Mouse (Mus musculus) midbrain, embryonic 11.5 days (tissue): ENCODE measurements at regions not wholly inside any gene's neighbourhood (a gene's known extent, or its start where the extent isn't known, plus 50 kb on each side); places are given as distances from the start of the nearest gene placed in this dataset.

Experiments used
- ATAC-seq: fragments of 200-750 bp; cut with Nextera tagmentation; 2 replicates; pipeline ENCODE4 v1.8.0; 2017; ENCODE audit warnings: moderate TSS enrichment, moderate library complexity; ENCODE audit not compliant: low FRiP score
- DNase-seq: peaks from one replicate; pipeline ENCODE4 v3.0.0; 2015; ENCODE audit warnings: low spot score; ENCODE audit errors: missing footprints
- H3K27ac ChIP-seq: fragments of 300-500 bp; sonication (generic); 2 replicates; pipeline ENCODE4 v1.5.1; 2014; ENCODE audit warnings: low read depth, low read length
- H3K27me3 ChIP-seq: fragments of 300-500 bp; sonication (generic); 2 replicates; pipeline ENCODE4 v1.6.1; 2014; ENCODE audit warnings: mild to moderate bottlenecking, low read length, moderate library complexity, mixed read lengths; ENCODE audit not compliant: control insufficient read depth, insufficient read depth
- H3K36me3 ChIP-seq: fragments of 300-500 bp; sonication (generic); 2 replicates; pipeline ENCODE4 v1.6.1; 2014; ENCODE audit warnings: mild to moderate bottlenecking, low read length, moderate library complexity, mixed read lengths; ENCODE audit not compliant: control insufficient read depth, insufficient read depth
- H3K4me1 ChIP-seq: fragments of 300-500 bp; sonication (generic); 2 replicates; pipeline ENCODE4 v1.6.1; 2014; ENCODE audit warnings: low read length; ENCODE audit not compliant: control insufficient read depth, insufficient read depth
- H3K4me2 ChIP-seq: fragments of 300-500 bp; sonication (generic); 2 replicates; pipeline ENCODE4 v1.6.1; 2014; ENCODE audit warnings: mild to moderate bottlenecking, moderate library complexity
- H3K4me3 ChIP-seq: fragments of 300-500 bp; sonication (generic); 2 replicates; pipeline ENCODE4 v1.5.1; 2014; ENCODE audit warnings: low read depth, low read length
- H3K9ac ChIP-seq: fragments of 300-500 bp; sonication (generic); 2 replicates; pipeline ENCODE4 v1.6.1; 2014; ENCODE audit warnings: low read length
- H3K9me3 ChIP-seq: fragments of 300-500 bp; sonication (generic); 2 replicates; pipeline ENCODE4 v1.6.1; 2016; ENCODE audit warnings: low read length; ENCODE audit not compliant: control insufficient read depth
- WGBS: fragments of 180-500 bp; shearing (Covaris S2); extraction: QIAGEN DNeasy Blood & Tissue Kit; methylation state at CpG from one replicate; pipeline ENCODE4 v1.1.7; 2014; 5-methylcytosine and 5-hydroxymethylcytosine counted together

GRCm38 (mm10) chr11:8068873-8069272 is 595.5 kb downstream of the Tns3 start:
- no peaks in the 10 kb centered on the region for H3K27me3 ChIP-seq
- H3K36me3 ChIP-seq = no peaks in the 10 kb centered on the region
- 15% methylated on average over 3 of the region's 3 CpGs for WGBS
- no peak overlapping the region for H3K27ac ChIP-seq
- no peak overlapping the region for H3K4me3 ChIP-seq
- no peaks in the 10 kb centered on the region for H3K9me3 ChIP-seq
- DNase-seq (no peak), ATAC-seq (no peak)
- H3K4me2 ChIP-seq = no peak overlapping the region
- H3K9ac ChIP-seq = no peak overlapping the region
- 0 out of 2 replicates have a peak, but pooled peaks cover 2% of the 10 kb centered on the region for H3K4me1 ChIP-seq

GRCm38 (mm10) chr11:8067330-8067729 is 597.0 kb downstream of the Tns3 start:
- H3K27me3 ChIP-seq = no peaks in the 10 kb centered on the region
- H3K9me3 ChIP-seq = no peaks in the 10 kb centered on the region
- no peak overlapping the region for H3K27ac ChIP-seq
- H3K36me3 ChIP-seq = no peaks in the 10 kb centered on the region
- 0 out of 2 replicates have a peak, but pooled peaks cover 2% of the 10 kb centered on the region for H3K4me1 ChIP-seq
- no peak overlapping the region for H3K9ac ChIP-seq
- WGBS = 90% methylated on average over 4 of the region's 4 CpGs
- no peak for ATAC-seq
- no peak overlapping the region for H3K4me2 ChIP-seq
- H3K4me3 ChIP-seq = no peak overlapping the region
- no peak for DNase-seq

- WGBS = 84% methylated on average over 5 of the region's 5 CpGs
- Histone ChIP-seq H3K27me3 (no peaks in the 10 kb centered on the region), H3K4me1 (0 out of 2 replicates have a peak, but pooled peaks cover 2% of the 10 kb centered on the region), H3K4me2 (no peak overlapping the region), H3K9me3 (no peaks in the 10 kb centered on the region), H3K4me3 (no peak overlapping the region), H3K27ac (no peak overlapping the region), H3K36me3 (no peaks in the 10 kb centered on the region), H3K9ac (no peak overlapping the region)
- DNase-seq (no peak), ATAC-seq (no peak)
Observed at GRCm38 (mm10) chr11:8065811-8066210, 598.5 kb downstream of the Tns3 start.

GRCm38 (mm10) chr11:8065086-8065485 is 599.2 kb downstream of the Tns3 start:
- no peak for DNase-seq
- WGBS = 87% methylated on average over 1 of the region's 1 CpGs
- Histone ChIP-seq H3K36me3 (no peaks in the 10 kb centered on the region), H3K4me1 (0 out of 2 replicates have a peak, but pooled peaks cover 2% of the 10 kb centered on the region), H3K27me3 (no peaks in the 10 kb centered on the region), H3K9me3 (no peaks in the 10 kb centered on the region), H3K4me3 (no peak overlapping the region), H3K27ac (no peak overlapping the region), H3K9ac (no peak overlapping the region), H3K4me2 (no peak overlapping the region)
- ATAC-seq = no peak

GRCm38 (mm10) chr11:8061989-8062388 is 602.3 kb downstream of the Tns3 start:
- no peaks in the 10 kb centered on the region for H3K36me3 ChIP-seq
- WGBS = 91% methylated on average over 3 of the region's 3 CpGs
- no peak overlapping the region for H3K4me3 ChIP-seq
- no peak for ATAC-seq
- no peak overlapping the region for H3K27ac ChIP-seq
- no peaks in the 10 kb centered on the region for H3K27me3 ChIP-seq
- H3K9ac ChIP-seq = no peak overlapping the region
- H3K4me1 ChIP-seq = no peaks in the 10 kb centered on the region
- no peak for DNase-seq
- H3K9me3 ChIP-seq = no peaks in the 10 kb centered on the region
- H3K4me2 ChIP-seq = no peak overlapping the region

GRCm38 (mm10) chr11:8061573-8061972 is 602.8 kb downstream of the Tns3 start:
- DNase-seq (no peak), ATAC-seq (no peak)
- no peaks in the 10 kb centered on the region for H3K36me3 ChIP-seq
- H3K9ac ChIP-seq = no peak overlapping the region
- no peaks in the 10 kb centered on the region for H3K9me3 ChIP-seq
- H3K4me2 ChIP-seq = no peak overlapping the region
- no peaks in the 10 kb centered on the region for H3K27me3 ChIP-seq
- H3K4me3 ChIP-seq = no peak overlapping the region
- no peak overlapping the region for H3K27ac ChIP-seq
- 89% methylated on average over 3 of the region's 3 CpGs for WGBS
- no peaks in the 10 kb centered on the region for H3K4me1 ChIP-seq

- H3K27me3 ChIP-seq = no peaks in the 10 kb centered on the region
- H3K4me3 ChIP-seq = no peak overlapping the region
- no peak overlapping the region for H3K9ac ChIP-seq
- no peaks in the 10 kb centered on the region for H3K36me3 ChIP-seq
- no peak overlapping the region for H3K4me2 ChIP-seq
- H3K9me3 ChIP-seq = no peaks in the 10 kb centered on the region
- ATAC-seq = no peak
- no peak overlapping the region for H3K27ac ChIP-seq
- no peak for DNase-seq
- H3K4me1 ChIP-seq = 0 out of 2 replicates have a peak, but pooled peaks cover 3% of the 10 kb centered on the region
- 20% methylated on average over 4 of the region's 4 CpGs for WGBS
Observed at GRCm38 (mm10) chr11:8051499-8051898, 612.8 kb downstream of the Tns3 start.

- H3K4me1 ChIP-seq = no peaks in the 10 kb centered on the region
- no peak overlapping the region for H3K9ac ChIP-seq
- 80% methylated on average over 3 of the region's 3 CpGs for WGBS
- no peaks in the 10 kb centered on the region for H3K9me3 ChIP-seq
- no peak overlapping the region for H3K4me2 ChIP-seq
- no peak for DNase-seq
- H3K36me3 ChIP-seq = no peaks in the 10 kb centered on the region
- no peak overlapping the region for H3K4me3 ChIP-seq
- no peak for ATAC-seq
- no peaks in the 10 kb centered on the region for H3K27me3 ChIP-seq
- no peak overlapping the region for H3K27ac ChIP-seq
Observed at GRCm38 (mm10) chr11:8045086-8045485, 619.2 kb downstream of the Tns3 start.

- DNase-seq (no peak), ATAC-seq (no peak)
- no peaks in the 10 kb centered on the region for H3K9me3 ChIP-seq
- H3K4me1 ChIP-seq = no peaks in the 10 kb centered on the region
- H3K4me3 ChIP-seq = no peak overlapping the region
- no peak overlapping the region for H3K4me2 ChIP-seq
- WGBS = 76% methylated on average over 2 of the region's 2 CpGs
- H3K36me3 ChIP-seq = no peaks in the 10 kb centered on the region
- no peaks in the 10 kb centered on the region for H3K27me3 ChIP-seq
- no peak overlapping the region for H3K27ac ChIP-seq
- no peak overlapping the region for H3K9ac ChIP-seq
Observed at GRCm38 (mm10) chr11:8030119-8030518, 634.2 kb downstream of the Tns3 start.

GRCm38 (mm10) chr11:8007801-8008200 is 656.5 kb downstream of the Tns3 start:
- Histone ChIP-seq H3K9me3 (no peaks in the 10 kb centered on the region), H3K4me1 (no peaks in the 10 kb centered on the region), H3K4me2 (no peak overlapping the region), H3K27ac (no peak overlapping the region), H3K36me3 (no peaks in the 10 kb centered on the region), H3K4me3 (no peak overlapping the region), H3K9ac (no peak overlapping the region), H3K27me3 (no peaks in the 10 kb centered on the region)
- ATAC-seq (no peak), DNase-seq (no peak)
- WGBS = 85% methylated on average over 1 of the region's 1 CpGs
